Mouse (Mus musculus): ENCODE data around the gene Plekhb1.

DNA sequence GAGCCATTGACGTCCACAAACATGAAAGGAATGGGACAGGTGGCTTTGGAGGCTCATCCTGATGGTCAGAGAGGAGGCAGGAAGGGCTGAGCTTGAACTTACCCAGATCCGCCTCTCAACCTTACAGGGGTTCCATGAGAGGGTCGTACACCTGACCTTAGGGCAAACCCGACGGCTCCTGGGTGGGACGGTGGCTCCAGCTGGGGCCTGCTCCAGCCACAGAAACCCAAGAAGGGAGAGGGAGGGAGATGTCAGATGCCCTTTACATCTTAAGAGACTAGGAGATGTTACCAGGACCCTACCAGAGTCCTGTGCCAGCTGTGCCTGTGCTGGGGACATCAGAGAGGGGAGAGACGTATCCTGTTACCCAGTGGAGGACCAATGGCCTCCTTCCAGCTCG lies 12.4 kb downstream of the Plekhb1 start:
- TF ChIP-seq CTCF (IDR thresholded peaks at IDR 0.05; ENCODE audit: low read depth), result no peak
- no peak for TF ChIP-seq EP300 (IDR thresholded peaks at IDR 0.05; ENCODE audit: low read depth)

All from heart, postnatal 0 days (tissue).